Mouse (Mus musculus) midbrain, embryonic 10.5 days (tissue): ENCODE measurements around the gene Tshz3. TPM values are rescaled to one million over a fixed set of nuclear protein-coding genes. Genes with fewer than 3 reads are reported as not detected.
A peak's percentile ranks its signal among the peaks of the same experiment; 100 is the strongest.

Experiments
- DNase-seq: peaks from one replicate; pipeline ENCODE4 v3.0.0-alpha.2; 2017; ENCODE audit warnings: low spot score
- H3K27ac ChIP-seq: fragments of 300-500 bp; sonication (generic); replicated peaks from 2 replicates; pipeline ENCODE4 v1.5.1; 2016; ENCODE audit warnings: mild to moderate bottlenecking
- H3K27me3 ChIP-seq: fragments of 300-500 bp; sonication (generic); 2 replicates; pipeline ENCODE4 v1.6.1; 2016; ENCODE audit warnings: low read depth, mild to moderate bottlenecking; ENCODE audit not compliant: poor library complexity, severe bottlenecking
- H3K36me3 ChIP-seq: fragments of 300-500 bp; sonication (generic); 2 replicates; pipeline ENCODE4 v1.6.1; 2016; ENCODE audit warnings: mild to moderate bottlenecking, moderate library complexity
- H3K4me1 ChIP-seq: fragments of 300-500 bp; sonication (generic); 2 replicates; pipeline ENCODE4 v1.6.1; 2016
- H3K4me3 ChIP-seq: fragments of 300-500 bp; sonication (generic); 2 replicates; pipeline ENCODE4 v1.5.1; 2016; ENCODE audit warnings: mild to moderate bottlenecking, moderate library complexity
- H3K9me3 ChIP-seq: fragments of 300-500 bp; sonication (generic); replicated peaks from 2 replicates; pipeline ENCODE4 v1.6.1; 2016; ENCODE audit warnings: mild to moderate bottlenecking
- WGBS: fragments of 180-500 bp; shearing (Covaris S2); methylation state at CpG from one replicate; pipeline ENCODE4 v1.1.7; 2016; 5-methylcytosine and 5-hydroxymethylcytosine counted together
- polyA plus RNA-seq: library from polyadenylated mRNA; unstranded; fragments of >200 nt; fragmentation: Nextera tagmentation; extraction: Ambion mirVana; gene quantifications from 2 replicates; pipeline ENCODE4 v1.2.1, GENCODE M21; 2016

Tshz3 gene
- polyA plus RNA-seq, 1 experiment from 2014 or later = 2.3 TPM

DNA sequence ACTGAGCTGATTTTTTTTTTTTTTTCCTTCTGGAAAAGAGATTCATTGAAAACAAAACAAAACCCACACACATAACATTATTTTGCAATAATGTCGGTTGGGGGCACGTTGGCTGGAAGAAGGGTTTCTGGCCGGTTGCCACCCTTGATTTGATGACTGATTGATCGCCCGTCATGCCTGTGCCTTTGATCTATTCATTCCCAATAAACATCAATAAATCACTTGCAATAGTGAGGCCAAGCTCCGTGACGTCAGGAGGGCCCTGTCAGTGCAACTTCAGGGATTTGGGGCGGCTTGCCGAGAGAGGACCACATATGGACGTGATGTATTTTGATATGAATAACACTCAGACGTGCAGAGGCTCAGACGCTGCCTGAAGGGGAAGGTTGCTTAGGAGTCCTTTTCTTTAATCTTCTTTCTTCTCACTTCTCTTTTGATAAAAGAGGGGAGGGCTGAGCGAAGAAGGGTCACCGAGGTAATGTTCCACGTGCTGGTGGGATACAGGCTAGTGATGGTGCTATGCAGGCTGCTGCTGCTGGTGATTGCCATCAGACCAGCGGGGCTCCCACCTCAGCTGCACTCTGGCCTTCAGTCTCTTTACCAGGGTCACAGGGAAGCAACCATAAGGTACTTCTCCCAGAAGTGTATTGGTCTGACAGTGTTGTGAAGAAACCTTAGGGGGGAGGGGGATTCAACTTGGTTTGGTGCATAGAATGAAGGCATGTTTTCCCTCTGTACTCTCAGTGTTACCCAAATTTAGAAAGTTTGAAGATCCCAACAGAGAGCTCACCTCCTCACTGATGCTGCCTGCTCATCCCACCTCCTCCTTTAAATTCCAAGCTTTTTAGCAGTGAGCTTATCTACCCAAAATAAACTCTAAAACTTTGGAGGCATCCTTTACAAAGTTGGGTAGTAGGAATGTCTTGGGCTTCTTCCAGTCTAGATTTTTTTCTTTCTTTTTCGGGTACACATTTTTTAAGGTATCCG, 1.4 kb downstream of the Tshz3 start:
- peaks cover 43% of the 10 kb centered on the region for H3K4me1 ChIP-seq
- peaks cover 75% of the 10 kb centered on the region for H3K27me3 ChIP-seq
- H3K36me3 ChIP-seq = no peaks in the 10 kb centered on the region
- H3K4me3 ChIP-seq = peak overlapping the region; percentile 87
- 9% methylated on average over 18 of the region's 18 CpGs for WGBS
- no peak overlapping the region for H3K27ac ChIP-seq
- DNase-seq = peak; percentile 47
- H3K9me3 ChIP-seq = no peaks in the 10 kb centered on the region

DNA sequence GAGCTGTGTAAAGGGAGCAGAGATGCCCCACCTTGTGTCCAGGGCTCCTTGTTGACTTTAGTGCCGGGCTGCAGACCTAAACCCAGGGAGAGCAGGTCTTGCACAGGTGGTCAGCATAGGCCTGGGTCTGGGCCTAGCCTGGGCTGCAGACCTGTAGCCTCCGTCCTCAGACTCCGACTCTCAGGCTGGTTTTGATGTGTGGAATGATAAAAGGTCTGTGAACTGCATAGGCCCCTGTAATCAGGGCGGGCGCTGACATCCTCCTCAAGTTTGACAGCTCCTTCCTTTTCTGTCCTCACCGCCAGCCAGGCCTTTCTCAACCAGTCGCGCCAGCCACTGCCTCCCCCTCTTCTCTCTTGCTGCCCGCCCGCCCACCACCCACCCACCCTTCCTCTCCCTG, 8.7 kb downstream of the Tshz3 start:
- Histone ChIP-seq H3K4me1 (peaks cover 50% of the 10 kb centered on the region), H3K4me3 (no peak overlapping the region), H3K27ac (no peak overlapping the region), H3K9me3 (no peaks in the 10 kb centered on the region), H3K36me3 (no peaks in the 10 kb centered on the region), H3K27me3 (peaks cover 10% of the 10 kb centered on the region)
- no peak for DNase-seq
- WGBS = 43% methylated on average over 10 of the region's 10 CpGs

DNA sequence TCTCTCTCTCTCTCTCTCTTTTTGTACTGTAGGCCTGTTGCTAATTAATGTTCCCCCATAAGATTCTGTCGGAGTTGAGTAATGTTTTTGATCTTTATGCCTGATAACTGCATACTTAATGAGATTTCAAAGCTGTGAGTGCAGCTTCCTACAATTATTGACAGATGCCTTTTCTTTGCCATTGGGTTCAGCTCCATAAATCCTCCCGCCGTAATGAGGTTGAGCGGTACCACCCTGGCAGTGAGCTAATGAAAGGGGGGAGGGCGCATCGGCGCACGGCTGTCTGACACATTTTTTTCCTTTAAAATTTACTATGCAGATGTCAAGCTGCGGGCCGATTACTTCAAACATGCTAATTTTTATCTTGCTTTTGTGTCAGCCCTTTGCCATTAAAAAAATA, 9.3 kb downstream of the Tshz3 start:
- DNase-seq = no peak
- no peak overlapping the region for H3K27ac ChIP-seq
- H3K36me3 ChIP-seq = no peaks in the 10 kb centered on the region
- peaks cover 6% of the 10 kb centered on the region for H3K27me3 ChIP-seq
- peaks cover 50% of the 10 kb centered on the region for H3K4me1 ChIP-seq
- H3K4me3 ChIP-seq = no peak overlapping the region
- no peaks in the 10 kb centered on the region for H3K9me3 ChIP-seq
- WGBS = 64% methylated on average over 10 of the region's 10 CpGs

- 77% methylated on average over 17 of the region's 17 CpGs for WGBS
- no peak overlapping the region for H3K4me3 ChIP-seq
- no peak for DNase-seq
These were observed 9.9 kb downstream of the Tshz3 start for GRCm38 (mm10) chr7:36707681-36708350.

GRCm38 (mm10) chr7:36708823-36709222, 10.9 kb downstream of the Tshz3 start:
- H3K27ac ChIP-seq = no peak overlapping the region
- no peak overlapping the region for H3K4me3 ChIP-seq
- peaks cover 50% of the 10 kb centered on the region for H3K4me1 ChIP-seq
- DNase-seq = no peak
- H3K36me3 ChIP-seq = no peaks in the 10 kb centered on the region
- H3K27me3 ChIP-seq = no peaks in the 10 kb centered on the region
- 77% methylated on average over 3 of the region's 3 CpGs for WGBS
- H3K9me3 ChIP-seq = no peaks in the 10 kb centered on the region

More at GRCm38 (mm10) chr7:36707681-36708350, 9.9 kb downstream of the Tshz3 start:
- H3K27me3 ChIP-seq = peaks cover under 1% of the 10 kb centered on the region; the same call in 1 of the 2 replicates
- no peaks in the 10 kb centered on the region for H3K36me3 ChIP-seq
- H3K27ac ChIP-seq = 0 out of 2 replicates have a peak overlapping the region, but pooled peaks have one; percentile 23
- H3K9me3 ChIP-seq = no peaks in the 10 kb centered on the region
- peaks cover 50% of the 10 kb centered on the region for H3K4me1 ChIP-seq

- no peaks in the 10 kb centered on the region for H3K9me3 ChIP-seq
- H3K4me3 ChIP-seq = no peak overlapping the region
- peak; percentile 45 for DNase-seq
- no peaks in the 10 kb centered on the region for H3K36me3 ChIP-seq
- no peaks in the 10 kb centered on the region for H3K27me3 ChIP-seq
- 21% methylated on average over 2 of the region's 2 CpGs for WGBS
- H3K27ac ChIP-seq = peak overlapping the region; percentile 55; the same call in 1 of the 2 replicates
- H3K4me1 ChIP-seq = peaks cover 50% of the 10 kb centered on the region
These were observed 11.3 kb downstream of the Tshz3 start for GRCm38 (mm10) chr7:36709239-36709638.

DNA sequence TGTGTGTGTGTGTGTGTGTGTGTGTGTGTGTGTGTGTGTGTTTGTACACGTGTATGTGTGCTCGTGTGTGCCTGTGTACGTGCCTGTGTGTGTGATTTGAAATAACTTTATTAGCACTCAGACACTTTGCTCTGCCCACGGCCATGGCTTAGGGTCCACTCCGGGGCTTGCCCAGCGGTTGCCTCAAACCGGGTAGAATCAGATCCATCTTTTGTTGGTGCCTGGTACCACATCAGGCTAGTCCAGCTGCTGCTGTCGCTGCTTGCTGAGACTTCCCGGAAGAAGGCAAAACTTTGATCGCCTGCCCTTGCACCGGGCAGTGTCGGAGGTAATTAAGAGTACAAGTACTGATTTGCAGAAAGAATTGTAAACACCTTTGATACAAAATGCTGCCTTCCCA, 12.1 kb downstream of the Tshz3 start:
- no peaks in the 10 kb centered on the region for H3K9me3 ChIP-seq
- no peaks in the 10 kb centered on the region for H3K27me3 ChIP-seq
- 71% methylated on average over 12 of the region's 12 CpGs for WGBS
- H3K36me3 ChIP-seq = no peaks in the 10 kb centered on the region
- 0 out of 2 replicates have a peak overlapping the region, but pooled peaks have one; percentile 42 for H3K27ac ChIP-seq
- DNase-seq = no peak
- H3K4me1 ChIP-seq = peaks cover 50% of the 10 kb centered on the region
- no peak overlapping the region for H3K4me3 ChIP-seq

GRCm38 (mm10) chr7:36710387-36710786, 12.5 kb downstream of the Tshz3 start:
- Histone ChIP-seq H3K27ac (no peak overlapping the region), H3K27me3 (no peaks in the 10 kb centered on the region), H3K9me3 (no peaks in the 10 kb centered on the region), H3K4me3 (no peak overlapping the region), H3K4me1 (peaks cover 50% of the 10 kb centered on the region), H3K36me3 (no peaks in the 10 kb centered on the region)
- 82% methylated on average over 6 of the region's 6 CpGs for WGBS
- DNase-seq = no peak

DNA sequence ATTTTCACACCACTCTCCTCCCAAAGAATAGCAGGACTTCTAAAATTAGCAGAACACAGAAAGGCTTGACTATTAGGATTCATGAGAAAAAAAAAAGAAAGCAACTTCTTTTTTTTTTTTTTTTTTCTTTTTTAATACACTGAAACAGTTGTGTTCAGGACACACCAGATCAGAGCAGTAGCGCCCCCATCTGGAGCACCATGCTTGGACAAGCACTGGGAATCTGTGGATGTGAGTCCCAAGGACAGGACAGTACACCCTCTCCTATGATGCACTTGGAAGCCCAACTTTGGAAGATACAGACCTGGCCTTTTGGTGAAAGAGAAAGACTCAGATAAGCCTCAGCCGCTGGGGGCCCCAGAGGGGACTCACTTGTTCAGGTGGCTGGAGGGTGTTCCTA, 13.8 kb downstream of the Tshz3 start:
- no peak overlapping the region for H3K4me3 ChIP-seq
- WGBS = 73% methylated on average over 2 of the region's 2 CpGs
- no peak for DNase-seq
- no peaks in the 10 kb centered on the region for H3K27me3 ChIP-seq
- H3K27ac ChIP-seq = no peak overlapping the region
- no peaks in the 10 kb centered on the region for H3K9me3 ChIP-seq
- H3K36me3 ChIP-seq = no peaks in the 10 kb centered on the region
- peaks cover 44% of the 10 kb centered on the region for H3K4me1 ChIP-seq

DNA sequence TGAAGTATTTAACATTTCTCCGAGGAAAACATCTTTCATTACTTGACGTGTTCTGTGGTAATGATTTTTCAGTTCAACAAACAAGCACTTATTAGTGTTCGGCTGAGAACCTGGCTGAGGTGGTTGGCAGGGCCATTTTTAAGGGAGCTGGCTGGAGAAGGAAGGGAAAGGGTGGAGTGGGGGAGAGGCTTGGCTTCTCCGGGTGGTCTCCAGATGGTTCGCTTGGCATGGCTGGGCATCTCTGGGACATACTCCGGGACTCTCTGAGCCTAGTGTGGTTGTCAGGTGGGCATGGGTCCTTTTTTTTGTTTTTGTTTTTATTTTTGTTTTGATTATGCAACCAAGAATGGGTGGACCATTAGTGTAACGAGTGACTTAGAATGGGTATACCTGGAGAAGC, 16.4 kb downstream of the Tshz3 start:
- no peak for DNase-seq
- 93% methylated on average over 7 of the region's 7 CpGs for WGBS
- Histone ChIP-seq H3K27ac (no peak overlapping the region), H3K4me3 (no peak overlapping the region), H3K36me3 (no peaks in the 10 kb centered on the region), H3K4me1 (peaks cover 26% of the 10 kb centered on the region), H3K27me3 (no peaks in the 10 kb centered on the region), H3K9me3 (no peaks in the 10 kb centered on the region)

DNA sequence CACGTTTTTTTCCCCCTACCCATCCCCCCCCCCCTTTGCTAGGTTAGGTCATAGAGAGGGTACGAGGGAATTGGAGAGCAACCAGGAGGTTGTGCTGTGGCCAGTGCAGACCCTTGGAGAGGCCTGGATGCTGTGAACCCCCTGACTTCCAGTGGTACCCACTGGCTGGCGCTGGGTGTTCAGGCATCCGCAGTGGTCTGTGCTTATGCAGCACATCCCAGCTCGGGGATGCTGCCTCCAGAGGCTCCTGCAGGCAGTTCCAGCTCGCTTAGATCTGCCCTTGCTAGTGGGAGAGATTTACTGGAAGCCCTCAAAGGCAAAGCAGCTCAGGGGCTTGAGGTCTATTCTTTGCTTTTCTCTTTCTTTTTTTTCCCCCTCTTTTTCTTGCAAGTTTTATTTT, 19.3 kb downstream of the Tshz3 start:
- H3K36me3 ChIP-seq = no peaks in the 10 kb centered on the region
- 28% methylated on average over 6 of the region's 6 CpGs for WGBS
- H3K27ac ChIP-seq = no peak overlapping the region
- no peaks in the 10 kb centered on the region for H3K9me3 ChIP-seq
- H3K27me3 ChIP-seq = no peaks in the 10 kb centered on the region
- no peak overlapping the region for H3K4me3 ChIP-seq
- H3K4me1 ChIP-seq = peaks cover 7% of the 10 kb centered on the region
- DNase-seq = peak; percentile 27

DNA sequence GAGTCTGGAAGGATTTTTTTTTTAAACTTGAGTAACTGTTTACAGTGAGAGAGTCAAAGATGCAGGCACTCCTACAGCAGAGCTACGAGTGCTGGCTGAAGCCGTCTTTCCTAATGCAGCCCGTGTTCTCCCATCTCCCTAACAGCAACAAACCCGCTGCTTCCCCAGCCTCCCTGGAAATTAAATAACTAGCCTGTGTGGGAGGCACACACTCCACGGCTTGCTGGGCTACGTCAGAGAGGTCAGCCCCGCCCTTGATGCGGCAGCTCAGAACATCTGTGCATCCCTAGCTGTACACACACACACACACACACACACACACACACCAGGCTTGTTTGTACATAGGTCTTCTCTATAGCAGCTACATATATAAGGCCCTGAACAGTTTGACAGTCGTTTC, 22.9 kb downstream of the Tshz3 start:
- Histone ChIP-seq H3K27me3 (no peaks in the 10 kb centered on the region), H3K4me1 (peaks cover 7% of the 10 kb centered on the region), H3K4me3 (no peak overlapping the region), H3K27ac (no peak overlapping the region), H3K9me3 (no peaks in the 10 kb centered on the region), H3K36me3 (no peaks in the 10 kb centered on the region)
- DNase-seq = no peak
- WGBS = 70% methylated on average over 9 of the region's 9 CpGs
